Mouse (Mus musculus): ENCODE measurements around the gene Itga5.

- no peak for TF ChIP-seq CTCF (IDR thresholded peaks at IDR 0.05; ENCODE audit: insufficient read depth, low read length)
- no peak for TF ChIP-seq POLR2A (IDR thresholded peaks at IDR 0.05; ENCODE audit: borderline replicate concordance, extremely low read depth, low read depth, low read length)
Measured at GRCm38 (mm10) chr15:103355420-103355819, 11.1 kb downstream of the Itga5 start.

Measured in lung, adult 2 months (tissue).